Mouse (Mus musculus) Muller cell, postnatal 12 days (primary cell): ENCODE measurements at regions not wholly inside any gene's neighbourhood (a gene's known extent, or its start where the extent isn't known, plus 50 kb on each side); places are given as distances from the start of the nearest gene placed in this dataset.

ENCODE experiments used
- DNase-seq: peaks from one replicate; pipeline ENCODE4 v3.0.0-alpha.2; 2015; ENCODE audit errors: inconsistent ontology term

GRCm38 (mm10) chr2:117965758-117966157 lies 145.9 kb upstream of the Thbs1 start:
- no peak for DNase-seq

DNA sequence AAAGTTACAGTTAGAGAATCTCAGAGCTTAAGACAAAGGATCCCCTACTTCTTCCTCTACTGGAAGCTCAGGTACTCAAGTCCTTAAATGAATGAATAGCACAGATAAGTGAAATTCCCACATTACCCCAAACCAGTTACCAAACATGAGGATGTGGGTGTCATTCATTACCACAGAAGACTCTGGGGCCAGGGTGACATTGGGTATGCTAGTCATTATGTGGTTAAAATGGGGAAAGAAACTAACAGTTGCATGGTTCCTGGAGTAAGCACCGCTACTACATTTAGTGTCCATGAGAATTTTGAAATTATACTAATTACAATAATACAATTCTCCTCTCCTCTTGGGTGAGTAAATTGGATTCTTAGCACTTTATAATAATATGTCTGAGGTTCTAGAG lies 142.9 kb upstream of the Thbs1 start:
- DNase-seq = no peak

GRCm38 (mm10) chr2:117970631-117971030 lies 141.0 kb upstream of the Thbs1 start:
- DNase-seq = no peak

GRCm38 (mm10) chr2:117977033-117977432 lies 134.6 kb upstream of the Thbs1 start:
- DNase-seq = no peak

DNA sequence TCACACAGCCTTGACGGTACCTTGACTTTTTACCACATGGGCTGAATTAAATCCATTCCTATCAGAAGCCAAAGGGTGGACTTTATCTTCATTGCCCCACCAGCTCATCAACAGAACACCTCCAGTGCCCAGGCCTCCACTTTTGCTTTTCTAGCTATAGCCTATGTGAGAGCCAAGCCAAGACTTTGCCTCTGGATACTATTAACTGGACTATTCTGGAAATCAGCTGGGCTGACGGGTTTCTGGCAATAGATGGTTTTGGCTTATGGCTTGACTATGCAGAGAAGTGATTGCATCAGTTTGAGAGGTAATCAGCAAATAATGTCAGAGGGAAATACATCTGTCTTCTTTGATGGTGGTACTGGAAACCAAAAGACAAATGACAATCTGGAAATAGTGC lies 130.8 kb upstream of the Thbs1 start:
- DNase-seq = no peak

DNA sequence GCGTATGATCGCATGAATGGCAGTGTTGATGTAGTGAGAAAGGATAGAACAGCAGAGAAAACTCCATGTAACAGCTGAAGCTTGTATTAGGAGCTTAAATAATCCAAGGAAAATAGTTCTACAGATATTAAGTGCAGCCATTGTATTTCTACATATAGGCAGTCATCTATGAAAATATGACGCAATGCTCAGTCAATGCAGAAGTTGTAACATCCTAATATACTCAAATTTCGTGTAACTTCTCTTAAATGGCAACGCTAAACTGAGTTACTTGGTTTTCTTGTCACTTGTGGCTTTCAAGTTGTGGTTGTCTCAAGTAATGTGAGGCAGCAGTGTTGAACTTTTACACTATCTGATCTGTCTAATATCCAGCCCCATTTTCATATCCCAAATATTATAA lies 127.1 kb upstream of the Thbs1 start:
- no peak for DNase-seq

DNA sequence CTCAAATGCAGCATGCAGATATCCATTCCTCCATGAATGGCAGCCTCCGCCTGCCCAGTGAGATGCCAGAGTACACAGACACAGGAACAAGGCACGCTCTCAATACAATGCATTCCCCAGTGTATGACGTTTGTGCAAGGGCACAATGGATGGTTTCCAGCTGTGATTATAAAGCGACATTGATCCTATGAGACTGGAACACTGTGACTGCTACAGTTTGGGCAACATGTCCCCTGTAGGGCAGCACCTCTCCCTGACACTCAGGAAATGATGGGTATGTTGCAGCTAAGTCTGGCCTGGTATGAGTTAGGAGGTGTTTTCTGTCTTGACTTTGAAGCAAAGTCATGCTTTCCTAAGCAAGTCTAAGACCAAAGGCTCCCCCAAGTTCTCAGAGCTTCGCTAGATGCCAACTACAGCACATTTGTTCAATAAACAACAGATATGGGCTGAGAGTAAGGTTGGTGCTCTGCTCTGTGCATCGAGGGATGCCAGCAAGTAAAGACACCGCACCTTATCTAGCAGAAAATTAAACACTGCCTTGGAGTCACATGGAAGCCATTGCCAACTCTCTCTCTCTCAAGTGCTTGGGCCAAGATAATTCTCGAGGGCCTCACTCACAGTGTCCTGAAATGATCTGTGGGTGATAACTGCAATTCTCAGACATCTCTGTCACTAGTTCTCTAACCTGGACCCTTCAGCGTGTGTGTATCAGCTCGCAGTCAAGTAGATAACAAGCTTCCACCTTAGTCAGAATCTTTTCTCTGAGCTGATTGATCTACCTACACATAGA lies 124.1 kb upstream of the Thbs1 start:
- peak; percentile 65 for DNase-seq

GRCm38 (mm10) chr2:117988396-117989173 lies 123.1 kb upstream of the Thbs1 start:
- DNase-seq = no peak

GRCm38 (mm10) chr2:117989215-117989614 lies 122.5 kb upstream of the Thbs1 start:
- no peak for DNase-seq

DNA sequence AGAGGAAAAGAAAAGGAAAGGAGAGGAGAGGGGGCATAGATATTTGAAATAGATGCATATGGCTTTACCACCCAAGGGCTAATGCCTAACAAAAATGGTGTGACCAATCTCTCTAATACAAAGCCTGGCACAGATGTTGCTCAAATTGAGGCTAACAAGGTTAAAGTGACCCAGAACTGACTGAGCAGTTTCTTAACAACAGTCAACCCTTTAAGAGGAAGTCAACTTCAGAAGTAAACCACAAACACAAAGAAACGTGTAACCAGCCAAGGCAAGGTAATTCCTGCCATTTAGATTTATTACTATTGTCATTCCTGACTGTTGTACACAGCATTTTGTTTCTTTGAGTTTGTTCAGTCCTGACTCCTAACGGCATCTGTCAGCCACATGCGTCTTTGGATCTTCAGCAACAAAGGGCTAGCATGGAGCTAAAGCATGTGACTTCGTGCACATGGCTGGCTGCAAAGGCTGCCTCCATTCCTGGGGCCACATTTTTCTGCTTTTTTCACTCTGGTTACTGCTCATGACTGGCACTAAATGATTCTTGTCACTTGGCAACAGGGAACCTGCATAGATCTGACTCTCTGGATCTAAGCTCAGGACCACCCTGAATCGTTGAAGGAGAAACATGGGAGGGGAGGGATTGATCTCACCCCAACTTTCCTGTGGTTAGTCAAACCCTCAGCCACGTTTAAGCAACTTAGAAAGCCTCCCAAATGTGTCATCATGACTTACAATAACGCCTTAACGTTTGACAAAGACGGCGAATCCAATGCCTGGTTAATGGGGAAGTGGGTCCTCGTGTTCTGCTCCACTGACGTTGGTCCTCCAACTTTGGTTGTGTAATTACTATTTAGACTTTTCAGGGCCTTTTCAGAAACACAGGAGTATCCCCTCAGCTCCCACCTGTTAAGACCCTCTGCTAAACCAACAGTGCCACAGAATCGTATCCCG lies 115.3 kb upstream of the Thbs1 start:
- DNase-seq = no peak

GRCm38 (mm10) chr2:117999641-118000040 lies 112.0 kb upstream of the Thbs1 start:
- DNase-seq = peak; percentile 70

DNA sequence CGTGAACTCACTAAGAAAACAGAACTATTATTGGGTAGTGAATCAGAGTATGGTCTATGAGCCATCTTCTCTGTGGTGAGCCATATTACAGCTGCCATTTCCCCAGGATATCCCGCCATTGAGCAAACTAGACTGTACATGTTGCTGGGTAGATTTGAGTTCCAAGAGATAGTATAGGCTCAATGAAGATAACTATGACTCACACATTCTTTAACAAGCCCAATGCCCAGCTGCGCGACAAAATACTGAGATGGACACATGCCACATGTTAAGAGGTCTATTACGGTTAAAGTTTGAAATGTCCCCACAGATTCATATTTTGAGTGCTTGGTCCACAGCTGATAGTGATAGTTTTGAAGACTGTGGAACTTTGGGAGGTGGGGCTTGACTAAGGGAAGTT lies 107.5 kb upstream of the Thbs1 start:
- no peak for DNase-seq

DNA sequence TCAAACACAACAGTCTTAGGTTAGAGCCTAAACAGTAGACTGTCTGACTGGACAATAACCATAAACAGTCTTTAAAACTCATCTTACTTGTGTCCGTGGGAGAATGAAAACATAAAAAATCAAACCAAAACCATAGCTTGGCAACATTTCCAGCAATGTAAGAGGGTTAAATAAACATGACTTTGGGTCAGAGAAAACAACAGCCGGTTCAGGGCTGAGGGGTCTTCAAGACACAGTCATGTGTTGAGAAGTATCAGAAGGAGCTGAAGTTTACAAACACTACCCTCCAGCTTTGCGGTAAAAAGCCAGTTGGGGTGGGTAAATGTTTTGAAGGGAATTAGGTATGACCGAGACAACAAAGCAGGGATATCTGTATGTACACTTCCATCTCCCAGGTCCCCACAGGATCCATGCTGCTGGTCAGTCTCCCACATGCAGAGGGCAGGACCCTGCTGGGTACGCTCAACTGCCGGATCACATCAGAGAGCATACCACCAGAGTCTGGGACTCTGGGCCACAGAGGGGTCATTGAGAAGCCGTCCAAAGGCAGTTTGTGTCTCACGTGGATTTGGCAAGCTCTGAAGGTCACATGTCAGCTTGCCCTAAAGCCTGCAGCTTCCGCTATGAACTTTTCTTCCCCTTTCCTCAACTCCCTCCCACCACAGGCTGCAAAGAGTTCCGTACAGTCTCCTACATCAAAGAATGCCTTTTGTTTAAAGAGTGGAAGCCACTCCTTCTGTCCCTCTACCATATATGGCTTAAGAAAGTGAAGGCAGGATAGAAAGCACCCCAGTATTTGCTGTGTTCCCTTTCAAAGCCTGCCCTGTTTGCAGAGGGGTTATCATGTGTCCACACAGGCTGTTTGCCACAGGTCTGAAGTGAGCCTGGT lies 103.9 kb upstream of the Thbs1 start:
- no peak for DNase-seq

- DNase-seq = no peak
Observed at GRCm38 (mm10) chr2:118011679-118012078, 100.0 kb upstream of the Thbs1 start.

GRCm38 (mm10) chr2:118012211-118012610 lies 99.5 kb upstream of the Thbs1 start:
- DNase-seq = peak; percentile 45

GRCm38 (mm10) chr2:118013156-118013555 lies 98.5 kb upstream of the Thbs1 start:
- DNase-seq = no peak

DNA sequence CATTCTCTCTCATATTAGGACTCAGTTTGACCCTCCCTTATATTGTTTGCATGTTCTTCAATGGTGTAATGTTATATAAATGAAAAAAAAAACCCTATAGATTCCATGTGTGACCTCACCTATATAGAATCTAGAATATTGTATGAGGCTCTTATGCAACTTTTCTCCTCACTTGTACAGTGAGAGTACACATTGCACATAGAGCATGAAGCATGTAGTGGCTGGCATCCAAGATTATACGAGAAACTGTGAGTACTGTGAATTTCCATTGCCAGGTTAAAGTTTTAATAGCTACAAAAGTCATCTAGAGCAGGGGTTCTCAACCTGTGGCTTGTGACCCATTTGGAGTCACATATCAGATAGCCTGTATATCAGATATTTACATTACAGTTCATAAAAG lies 96.5 kb upstream of the Thbs1 start:
- DNase-seq = no peak

- no peak for DNase-seq
Observed at GRCm38 (mm10) chr2:118025829-118026735, 85.6 kb upstream of the Thbs1 start.

DNA sequence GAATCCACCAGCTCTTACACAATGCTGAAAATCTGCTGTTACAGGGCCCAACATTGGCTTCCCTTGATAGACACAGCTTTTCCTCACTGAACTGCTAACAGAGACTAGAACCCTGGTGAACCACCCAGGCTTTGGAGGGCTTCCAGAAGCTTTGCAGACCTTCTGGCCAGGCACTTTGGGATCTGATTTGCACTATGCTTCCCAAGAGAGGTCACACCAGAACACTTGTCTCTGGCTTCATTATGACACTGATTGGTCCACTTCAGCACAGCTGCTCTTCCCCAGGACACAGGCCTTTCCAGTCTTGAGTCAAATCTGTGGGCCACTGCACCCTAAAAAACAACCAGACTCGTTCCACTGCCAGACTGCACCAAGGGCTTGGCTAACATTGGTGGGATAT lies 82.8 kb upstream of the Thbs1 start:
- DNase-seq = no peak
